Mouse (Mus musculus): ENCODE data around the gene Mycbp2.

- TF ChIP-seq CTCF (IDR thresholded peaks at IDR 0.05; ENCODE audit: insufficient read depth, low read length) (no peak), POLR2A (IDR thresholded peaks at IDR 0.05; ENCODE audit: borderline replicate concordance, extremely low read depth, low read depth, low read length) (no peak)
These were observed 1.6 kb downstream of the Mycbp2 start for GRCm38 (mm10) chr14:103345011-103345410.
